Mouse (Mus musculus) C2C12 (cell line): Measurements from ENCODE around the gene Pid1.

ENCODE experiments used
- CEBPB ChIP-seq: IDR thresholded peaks from one replicate; pipeline ENCODE4 v1.6.1; 2011; ENCODE audit warnings: low read depth, mild to moderate bottlenecking, control low read depth, moderate library complexity
- CTCF ChIP-seq: IDR thresholded peaks from one replicate; pipeline ENCODE4 v1.5.1; 2011; ENCODE audit not compliant: control insufficient read depth, insufficient read depth, insufficient read length
- FOSL1 ChIP-seq: IDR thresholded peaks from one replicate; pipeline ENCODE4 v1.8.0; 2011; ENCODE audit warnings: mild to moderate bottlenecking, low read length; ENCODE audit not compliant: poor library complexity, insufficient read depth, severe bottlenecking
- MAX ChIP-seq: IDR thresholded peaks from one replicate; pipeline ENCODE4 v1.6.1; 2011; ENCODE audit warnings: mild to moderate bottlenecking, control low read depth
- USF1 ChIP-seq: IDR thresholded peaks from one replicate; pipeline ENCODE4 v1.6.1; 2011; ENCODE audit warnings: low read depth, mild to moderate bottlenecking, control low read depth, moderate library complexity

GRCm38 (mm10) chr1:84272951-84273350, 91.0 kb downstream of the Pid1 start:
- TF ChIP-seq USF1 (no peak), CTCF (no peak), FOSL1 (no peak), MAX (no peak), CEBPB (no peak)
